Mouse (Mus musculus) lung, postnatal 0 days (tissue): Measurements from ENCODE around the gene Gm49486. TPM values are rescaled to one million over a fixed set of nuclear protein-coding genes. Genes with fewer than 3 reads are reported as not detected.

Source experiments
- ATAC-seq: fragments of 200-750 bp; cut with Nextera tagmentation; 2 replicates; pipeline ENCODE4 v1.8.0; 2017; ENCODE audit warnings: moderate library complexity
- DNase-seq: peaks from one replicate; pipeline ENCODE4 v3.0.0-alpha.2; 2016; ENCODE audit warnings: low spot score
- H3K27ac ChIP-seq: fragments of 300-500 bp; sonication (generic); 2 replicates; pipeline ENCODE4 v1.5.1; 2014; ENCODE audit warnings: antibody characterized with exemption, mild to moderate bottlenecking, low read length, mixed read lengths
- H3K27me3 ChIP-seq: fragments of 300-500 bp; sonication (generic); replicated peaks from 2 replicates; pipeline ENCODE4 v1.6.1; 2014; ENCODE audit warnings: low read length, mixed read lengths; ENCODE audit not compliant: insufficient read depth
- H3K36me3 ChIP-seq: fragments of 300-500 bp; sonication (generic); 2 replicates; pipeline ENCODE4 v1.6.1; 2014; ENCODE audit warnings: low read length, mixed read lengths; ENCODE audit not compliant: insufficient read depth
- H3K4me1 ChIP-seq: fragments of 300-500 bp; sonication (generic); 2 replicates; pipeline ENCODE4 v1.6.1; 2014; ENCODE audit warnings: antibody characterized with exemption, low read depth, low read length, mixed read lengths; ENCODE audit not compliant: insufficient read depth
- H3K4me2 ChIP-seq: fragments of 300-500 bp; sonication (generic); replicated peaks from 2 replicates; pipeline ENCODE4 v1.6.1; 2014; ENCODE audit warnings: low read depth, mild to moderate bottlenecking, low read length, moderate library complexity, mixed read lengths
- H3K4me3 ChIP-seq: fragments of 300-500 bp; sonication (generic); 2 replicates; pipeline ENCODE4 v1.5.1; 2014; ENCODE audit warnings: low read depth, low read length
- H3K9ac ChIP-seq: fragments of 300-500 bp; sonication (generic); replicated peaks from 2 replicates; pipeline ENCODE4 v1.6.1; 2014; ENCODE audit warnings: low read depth, mild to moderate bottlenecking
- H3K9me3 ChIP-seq: fragments of 300-500 bp; sonication (generic); 2 replicates; pipeline ENCODE4 v1.6.1; 2016; ENCODE audit warnings: low read length, mixed read lengths
- CTCF ChIP-seq: IDR thresholded peaks from 2 replicates; pipeline ENCODE4 v1.5.1; 2016; ENCODE audit warnings: antibody characterized with exemption, mild to moderate bottlenecking
- EP300 ChIP-seq: IDR thresholded peaks from 2 replicates; pipeline ENCODE4 v1.6.1; 2016; ENCODE audit warnings: antibody characterized with exemption, mild to moderate bottlenecking, control low read depth
- WGBS: fragments of 180-500 bp; shearing (Covaris S2); extraction: QIAGEN DNeasy Blood & Tissue Kit; methylation state at CpG from one replicate; pipeline ENCODE4 v1.1.7; 2014; 5-methylcytosine and 5-hydroxymethylcytosine counted together
- polyA plus RNA-seq: library from polyadenylated mRNA; unstranded; fragments of >200 nt; fragmentation: Nextera tagmentation; extraction: Ambion mirVana; gene quantifications from 2 replicates; pipeline ENCODE4 v1.2.1, GENCODE M21; 2015

Gm49486 gene
- polyA plus RNA-seq, 1 experiment from 2014 or later = 0.16 TPM

GRCm38 (mm10) chr15:79208211-79208610 lies 21.0 kb upstream of the Gm49486 start:
- H3K27me3 ChIP-seq = no peaks in the 10 kb centered on the region
- no peak overlapping the region for H3K9ac ChIP-seq
- H3K4me1 ChIP-seq = no peaks in the 10 kb centered on the region
- H3K36me3 ChIP-seq = no peaks in the 10 kb centered on the region
- no peak for DNase-seq
- H3K4me2 ChIP-seq = no peak overlapping the region
- H3K27ac ChIP-seq = no peak overlapping the region
- WGBS = 69% methylated on average over 6 of the region's 6 CpGs
- no peak for ATAC-seq
- TF ChIP-seq EP300 (no peak), CTCF (no peak)
- H3K4me3 ChIP-seq = no peak overlapping the region
- H3K9me3 ChIP-seq = no peaks in the 10 kb centered on the region

DNA sequence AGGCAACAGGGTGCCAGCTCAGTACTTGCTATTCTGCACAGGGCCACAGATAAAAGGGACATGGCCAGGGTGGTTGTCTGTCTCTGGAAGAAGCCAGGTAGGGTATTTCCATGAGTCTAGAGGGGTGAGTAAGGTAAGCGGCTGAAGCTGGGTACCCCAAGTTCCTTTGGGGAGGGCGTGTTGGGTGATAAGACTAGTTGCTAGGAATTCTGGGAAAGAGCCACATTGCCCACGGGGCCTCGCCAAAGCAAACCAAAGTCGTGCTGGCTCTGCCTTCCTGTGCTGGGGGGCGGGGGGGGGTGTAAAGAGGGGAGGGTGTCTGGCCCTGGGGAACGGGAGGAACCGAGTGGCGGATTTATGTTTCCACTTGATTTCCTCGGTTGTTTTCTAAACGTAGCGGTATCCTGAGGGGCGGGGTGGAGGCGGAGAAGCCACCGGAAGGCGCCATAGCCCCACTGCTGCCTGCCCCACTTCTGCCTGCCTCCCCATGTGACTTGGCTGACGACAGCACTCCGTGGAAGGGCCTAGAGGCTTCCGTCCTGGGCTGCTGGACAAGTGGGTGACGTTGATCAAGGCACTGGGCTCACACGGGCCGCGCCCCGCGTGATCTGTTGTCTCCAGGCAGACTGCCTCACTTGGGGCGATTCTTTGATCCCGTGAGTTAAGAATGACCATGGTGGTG lies 20.3 kb upstream of the Gm49486 start:
- Histone ChIP-seq H3K4me1 (no peaks in the 10 kb centered on the region), H3K9me3 (no peaks in the 10 kb centered on the region), H3K4me2 (no peak overlapping the region), H3K4me3 (no peak overlapping the region), H3K27ac (no peak overlapping the region), H3K9ac (no peak overlapping the region), H3K27me3 (no peaks in the 10 kb centered on the region), H3K36me3 (no peaks in the 10 kb centered on the region)
- ATAC-seq = peak; percentile 65
- TF ChIP-seq CTCF = no peak
- peak; percentile 32 for DNase-seq
- WGBS = 65% methylated on average over 23 of the region's 27 CpGs

GRCm38 (mm10) chr15:79210357-79210756 lies 18.8 kb upstream of the Gm49486 start:
- WGBS = 82% methylated on average over 2 of the region's 2 CpGs
- Histone ChIP-seq H3K9ac (no peak overlapping the region), H3K4me2 (no peak overlapping the region), H3K9me3 (no peaks in the 10 kb centered on the region), H3K36me3 (no peaks in the 10 kb centered on the region), H3K4me1 (no peaks in the 10 kb centered on the region), H3K27me3 (no peaks in the 10 kb centered on the region), H3K4me3 (no peak overlapping the region), H3K27ac (no peak overlapping the region)
- ATAC-seq (no peak), DNase-seq (no peak)
- no peak for TF ChIP-seq EP300
- TF ChIP-seq CTCF = no peak

GRCm38 (mm10) chr15:79212750-79213446 lies 16.3 kb upstream of the Gm49486 start:
- TF ChIP-seq CTCF (no peak), EP300 (no peak)
- DNase-seq = no peak
- H3K36me3 ChIP-seq = no peaks in the 10 kb centered on the region
- no peak overlapping the region for H3K9ac ChIP-seq
- WGBS = 89% methylated on average over 25 of the region's 26 CpGs
- H3K4me2 ChIP-seq = no peak overlapping the region
- H3K9me3 ChIP-seq = no peaks in the 10 kb centered on the region
- no peak overlapping the region for H3K27ac ChIP-seq
- no peak for ATAC-seq
- no peaks in the 10 kb centered on the region for H3K4me1 ChIP-seq
- H3K4me3 ChIP-seq = no peak overlapping the region
- H3K27me3 ChIP-seq = no peaks in the 10 kb centered on the region

DNA sequence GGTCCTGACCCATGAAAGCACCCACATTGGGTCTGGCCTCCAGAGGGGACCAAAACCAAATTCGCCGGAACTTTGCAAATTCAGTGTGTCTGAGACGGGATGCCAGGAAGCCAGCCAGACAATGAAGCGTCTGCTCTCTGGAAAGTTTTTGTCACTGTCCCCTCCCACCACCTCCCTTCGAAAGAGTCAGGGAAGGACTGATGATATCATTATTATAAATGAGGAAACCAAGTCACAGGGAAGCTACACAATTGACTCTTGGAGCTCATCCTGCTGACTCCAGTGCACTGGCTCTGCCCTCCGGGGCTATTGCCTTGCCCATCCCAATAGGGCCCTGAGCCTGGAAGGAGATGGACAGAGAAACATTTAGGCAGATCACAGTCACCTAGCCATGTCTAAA lies 15.6 kb upstream of the Gm49486 start:
- peak; percentile 50 for DNase-seq
- no peaks in the 10 kb centered on the region for H3K27me3 ChIP-seq
- no peak overlapping the region for H3K4me2 ChIP-seq
- H3K27ac ChIP-seq = no peak overlapping the region
- WGBS = 43% methylated on average over 6 of the region's 6 CpGs
- no peaks in the 10 kb centered on the region for H3K9me3 ChIP-seq
- H3K9ac ChIP-seq = no peak overlapping the region
- no peaks in the 10 kb centered on the region for H3K36me3 ChIP-seq
- TF ChIP-seq EP300 (no peak), CTCF (no peak)
- H3K4me3 ChIP-seq = no peak overlapping the region
- peak; percentile 63 for ATAC-seq
- no peaks in the 10 kb centered on the region for H3K4me1 ChIP-seq

GRCm38 (mm10) chr15:79216191-79216590 lies 13.0 kb upstream of the Gm49486 start:
- H3K4me2 ChIP-seq = no peak overlapping the region
- no peaks in the 10 kb centered on the region for H3K4me1 ChIP-seq
- H3K27me3 ChIP-seq = no peaks in the 10 kb centered on the region
- H3K4me3 ChIP-seq = no peak overlapping the region
- no peak for ATAC-seq
- 57% methylated on average over 3 of the region's 3 CpGs for WGBS
- H3K36me3 ChIP-seq = no peaks in the 10 kb centered on the region
- H3K27ac ChIP-seq = no peak overlapping the region
- H3K9me3 ChIP-seq = no peaks in the 10 kb centered on the region
- TF ChIP-seq EP300 = no peak
- TF ChIP-seq CTCF = no peak
- DNase-seq = no peak
- H3K9ac ChIP-seq = no peak overlapping the region
